Mouse (Mus musculus) liver, embryonic 13.5 days (tissue): ENCODE data around the gene Padi4. TPM values are rescaled to one million over a fixed set of nuclear protein-coding genes. Genes with fewer than 3 reads are reported as not detected.

Source experiments
- ATAC-seq: fragments of 200-750 bp; cut with Nextera tagmentation; 2 replicates; pipeline ENCODE4 v1.8.0; 2017; ENCODE audit warnings: low read depth, mild to moderate bottlenecking, moderate number of reproducible peaks, moderate library complexity
- DNase-seq: peaks from one replicate; pipeline ENCODE4 v3.0.0; 2022
- H3K27ac ChIP-seq: fragments of 300-500 bp; sonication (generic); 2 replicates; pipeline ENCODE4 v1.5.1; 2015; ENCODE audit warnings: moderate library complexity, mild to moderate bottlenecking, inconsistent platforms
- H3K27me3 ChIP-seq: fragments of 300-500 bp; sonication (generic); 2 replicates; pipeline ENCODE4 v1.6.1; 2015; ENCODE audit warnings: mild to moderate bottlenecking, inconsistent platforms
- H3K36me3 ChIP-seq: fragments of 300-500 bp; sonication (generic); 2 replicates; pipeline ENCODE4 v1.6.1; 2015; ENCODE audit warnings: mild to moderate bottlenecking, inconsistent platforms
- H3K4me1 ChIP-seq: fragments of 300-500 bp; sonication (generic); replicated peaks from 2 replicates; pipeline ENCODE4 v1.6.1; 2015; ENCODE audit warnings: inconsistent platforms
- H3K4me2 ChIP-seq: fragments of 300-500 bp; sonication (generic); 2 replicates; pipeline ENCODE4 v1.6.1; 2015; ENCODE audit warnings: inconsistent platforms, mild to moderate bottlenecking, moderate library complexity
- H3K4me3 ChIP-seq: fragments of 300-500 bp; sonication (generic); replicated peaks from 2 replicates; pipeline ENCODE4 v1.5.1; 2015; ENCODE audit warnings: mild to moderate bottlenecking, inconsistent platforms
- H3K9ac ChIP-seq: fragments of 300-500 bp; sonication (generic); 2 replicates; pipeline ENCODE4 v1.6.1; 2015; ENCODE audit warnings: mild to moderate bottlenecking, inconsistent platforms
- H3K9me3 ChIP-seq: fragments of 300-500 bp; sonication (generic); replicated peaks from 2 replicates; pipeline ENCODE4 v1.6.1; 2016; ENCODE audit warnings: inconsistent platforms
- WGBS: fragments of 180-500 bp; shearing (Covaris S2); methylation state at CpG from one replicate; pipeline ENCODE4 v1.1.7; 2015; ENCODE audit not compliant: insufficient replicate concordance; 5-methylcytosine and 5-hydroxymethylcytosine counted together
- polyA plus RNA-seq: library from polyadenylated mRNA; unstranded; fragments of >200 nt; fragmentation: Nextera tagmentation; extraction: Ambion mirVana; gene quantifications from 2 replicates; pipeline ENCODE4 v1.2.1, GENCODE M21; 2015

The Padi4 gene
- polyA plus RNA-seq, 1 experiment from 2014 or later: 0.37 TPM

DNA sequence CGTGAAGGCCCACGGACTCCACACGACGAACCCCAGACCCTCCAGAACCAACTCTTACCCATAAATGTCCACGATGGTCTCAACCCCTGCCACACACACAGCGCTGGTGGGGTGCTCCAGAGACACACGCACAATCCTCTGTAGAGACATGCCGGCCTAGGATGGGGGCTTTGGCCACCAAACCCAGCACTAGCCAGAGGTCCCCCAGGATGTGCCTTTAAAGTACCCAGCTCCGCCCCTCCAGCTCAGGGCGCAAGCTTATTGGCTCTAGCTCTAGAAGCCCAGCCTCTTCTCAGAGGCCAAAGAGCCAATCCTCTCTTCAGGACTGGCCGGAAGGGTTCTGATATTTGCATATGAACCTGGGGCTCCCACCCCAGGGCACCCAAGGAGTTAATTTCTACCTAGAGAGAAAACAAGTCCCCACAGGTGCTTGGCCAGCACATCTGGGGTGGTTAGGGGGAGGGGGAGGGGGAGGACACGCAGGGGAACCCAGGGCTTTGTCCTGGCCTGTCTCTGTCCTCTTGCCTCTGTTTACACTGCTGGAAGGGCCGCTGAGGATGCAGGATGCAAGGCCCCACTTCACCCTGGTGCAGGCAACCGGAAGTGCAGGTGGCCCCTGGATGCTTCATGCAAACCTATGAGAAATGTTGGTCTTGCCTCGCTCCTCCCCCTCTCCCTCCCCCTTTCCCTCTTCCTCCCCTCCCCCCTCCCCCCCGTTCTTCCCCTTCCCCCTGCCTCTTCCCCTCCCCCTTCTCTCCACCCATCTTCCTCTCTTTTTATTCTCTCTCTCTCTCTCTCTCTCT is 36.6 kb upstream of the Padi4 start, which contains the start of gene Padi3:
Gene Padi3 (minus strand): TSS at position 191 of the 803 bp plus-strand sequence.
- ATAC-seq: peak; percentile 49
- Histone ChIP-seq H3K9ac (no peak within 1 kb of the TSS), H3K27me3 (peaks cover 28% of the 10 kb centered on the region), H3K27ac (no peak within 1 kb of the TSS), H3K36me3 (no peaks in the 10 kb centered on the region), H3K4me3 (no peak within 1 kb of the TSS), H3K4me2 (no peak within 1 kb of the TSS), H3K4me1 (peaks cover 69% of the 10 kb centered on the region), H3K9me3 (no peaks in the 10 kb centered on the region)
- WGBS: 57% methylated on average over 16 of the region's 16 CpGs
- DNase-seq: no peak

DNA sequence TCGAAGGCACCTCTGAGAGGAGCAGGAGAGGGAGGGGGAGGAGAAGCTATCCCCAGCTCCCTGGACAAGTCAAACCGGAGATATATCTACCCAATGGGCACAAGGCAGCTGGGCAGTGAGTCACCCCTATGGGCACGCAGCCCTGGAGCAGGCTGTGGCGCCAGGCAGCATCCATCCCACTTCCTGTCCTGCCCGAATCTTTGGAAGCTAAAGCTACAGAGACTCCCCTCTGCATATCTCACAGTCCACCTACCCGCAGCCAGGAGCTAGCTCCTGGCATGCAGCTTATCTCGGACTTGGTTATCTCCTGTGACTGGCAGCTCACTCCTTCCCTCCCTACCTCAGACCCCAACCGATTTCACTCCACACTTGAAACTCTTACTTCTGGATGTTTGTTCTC is 35.1 kb upstream of the Padi4 start:
- peaks cover 53% of the 10 kb centered on the region for H3K4me1 ChIP-seq
- H3K27me3 ChIP-seq: peaks cover 28% of the 10 kb centered on the region
- H3K4me2 ChIP-seq: no peak overlapping the region
- H3K4me3 ChIP-seq: no peak overlapping the region
- H3K9me3 ChIP-seq: no peaks in the 10 kb centered on the region
- H3K36me3 ChIP-seq: no peaks in the 10 kb centered on the region
- 16% methylated on average over 8 of the region's 8 CpGs for WGBS
- no peak overlapping the region for H3K9ac ChIP-seq
- no peak for DNase-seq
- 0 out of 2 replicates have a peak, but pooled peaks have one; percentile 14 for ATAC-seq
- no peak overlapping the region for H3K27ac ChIP-seq

DNA sequence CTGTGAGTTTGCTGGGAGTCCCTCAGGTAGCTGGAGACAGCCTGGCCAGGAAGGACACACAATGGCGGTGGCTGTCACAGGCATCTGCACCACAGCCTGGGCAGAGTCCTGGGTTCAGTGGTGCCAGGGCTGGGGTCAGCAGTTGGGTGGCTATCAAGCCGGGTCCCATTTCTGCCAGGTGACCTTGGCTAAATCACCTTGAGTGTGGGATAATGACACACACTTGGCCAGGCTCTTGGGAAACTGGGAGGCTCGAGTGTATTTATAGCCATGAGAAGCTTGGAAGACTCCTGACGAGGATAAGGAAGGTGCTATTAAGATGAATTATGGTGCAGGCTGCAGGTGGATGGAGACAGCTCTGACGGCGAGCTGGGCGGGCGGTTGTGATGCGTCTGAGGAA is 30.6 kb upstream of the Padi4 start:
- no peaks in the 10 kb centered on the region for H3K9me3 ChIP-seq
- ATAC-seq: no peak
- H3K4me1 ChIP-seq: peaks cover 10% of the 10 kb centered on the region
- no peak overlapping the region for H3K4me2 ChIP-seq
- no peaks in the 10 kb centered on the region for H3K36me3 ChIP-seq
- peaks cover 16% of the 10 kb centered on the region for H3K27me3 ChIP-seq
- no peak for DNase-seq
- no peak overlapping the region for H3K4me3 ChIP-seq
- H3K9ac ChIP-seq: no peak overlapping the region
- H3K27ac ChIP-seq: no peak overlapping the region
- WGBS: 70% methylated on average over 9 of the region's 9 CpGs

DNA sequence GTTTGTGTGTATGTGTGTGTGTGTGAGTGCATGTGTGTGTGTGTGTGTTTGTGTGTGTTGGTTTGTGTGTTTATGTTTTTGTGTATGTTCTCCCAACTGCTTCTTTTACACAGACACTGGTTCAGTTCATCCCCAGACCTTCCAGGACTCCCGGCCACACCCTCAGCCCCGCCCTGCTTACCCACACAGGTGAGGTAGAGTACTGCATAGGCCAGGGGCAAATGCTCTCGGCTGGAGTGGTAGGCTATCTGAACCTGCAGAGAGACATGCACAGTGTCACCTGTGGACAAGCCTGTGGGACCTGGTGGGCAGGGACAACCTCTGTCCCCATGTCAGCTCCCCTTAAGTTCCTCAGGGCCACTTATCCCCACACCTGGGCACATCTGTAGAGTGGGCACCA is 27.3 kb upstream of the Padi4 start:
- no peaks in the 10 kb centered on the region for H3K9me3 ChIP-seq
- H3K9ac ChIP-seq: no peak overlapping the region
- H3K4me3 ChIP-seq: no peak overlapping the region
- no peaks in the 10 kb centered on the region for H3K36me3 ChIP-seq
- no peaks in the 10 kb centered on the region for H3K4me1 ChIP-seq
- H3K27me3 ChIP-seq: peaks cover 15% of the 10 kb centered on the region
- no peak overlapping the region for H3K4me2 ChIP-seq
- no peak for DNase-seq
- 52% methylated on average over 3 of the region's 3 CpGs for WGBS
- no peak for ATAC-seq
- H3K27ac ChIP-seq: no peak overlapping the region

DNA sequence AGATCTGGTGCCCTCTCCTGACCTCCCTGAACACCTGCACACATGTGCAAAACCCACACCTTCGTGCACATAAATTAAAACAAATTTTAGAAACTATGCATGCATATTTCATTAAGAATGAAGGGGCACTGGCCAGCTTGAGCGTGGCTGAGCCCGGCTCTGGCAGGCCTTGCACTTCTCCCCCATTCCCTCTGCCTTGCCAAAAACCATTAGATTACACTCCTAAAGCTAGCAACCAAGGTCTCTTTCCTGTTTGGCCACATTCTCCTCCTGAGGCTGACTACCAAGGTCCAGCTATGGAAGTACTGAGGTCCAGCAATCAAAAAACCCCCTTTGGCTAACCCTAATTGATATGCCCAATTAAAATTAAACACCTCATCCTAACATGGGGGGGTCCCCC is 22.8 kb upstream of the Padi4 start:
- Histone ChIP-seq H3K4me2 (no peak overlapping the region), H3K27me3 (peaks cover 9% of the 10 kb centered on the region; the same call in 1 of the 2 replicates), H3K9me3 (no peaks in the 10 kb centered on the region), H3K4me3 (no peak overlapping the region), H3K36me3 (no peaks in the 10 kb centered on the region), H3K27ac (no peak overlapping the region), H3K4me1 (no peaks in the 10 kb centered on the region), H3K9ac (no peak overlapping the region)
- DNase-seq (no peak), ATAC-seq (no peak)
- 65% methylated on average over 3 of the region's 3 CpGs for WGBS

DNA sequence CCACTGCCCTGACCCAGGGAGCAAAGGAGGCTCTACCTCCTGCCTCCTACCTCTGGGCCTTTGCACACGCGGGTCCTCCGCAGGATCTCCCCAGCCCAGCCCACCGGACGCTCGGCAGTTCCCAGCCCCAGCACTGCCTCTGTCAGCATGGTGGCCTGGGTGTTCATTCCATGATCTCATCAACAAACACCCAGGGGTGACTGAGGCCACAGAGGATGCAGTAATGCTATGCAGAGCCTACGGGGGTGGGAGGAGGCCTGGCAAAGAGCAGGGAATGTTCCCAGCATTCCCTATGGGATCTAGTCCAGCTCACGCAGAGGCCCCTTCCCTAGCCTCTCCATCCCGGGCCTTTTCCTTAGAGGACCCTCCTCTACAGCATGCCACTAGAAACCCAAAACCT is 20.6 kb upstream of the Padi4 start:
- no peak overlapping the region for H3K4me2 ChIP-seq
- H3K27me3 ChIP-seq: peaks cover 9% of the 10 kb centered on the region; the same call in 1 of the 2 replicates
- H3K4me3 ChIP-seq: no peak overlapping the region
- no peaks in the 10 kb centered on the region for H3K4me1 ChIP-seq
- WGBS: 78% methylated on average over 9 of the region's 9 CpGs
- no peak overlapping the region for H3K27ac ChIP-seq
- no peaks in the 10 kb centered on the region for H3K9me3 ChIP-seq
- H3K9ac ChIP-seq: no peak overlapping the region
- no peak for DNase-seq
- no peaks in the 10 kb centered on the region for H3K36me3 ChIP-seq
- ATAC-seq: no peak

DNA sequence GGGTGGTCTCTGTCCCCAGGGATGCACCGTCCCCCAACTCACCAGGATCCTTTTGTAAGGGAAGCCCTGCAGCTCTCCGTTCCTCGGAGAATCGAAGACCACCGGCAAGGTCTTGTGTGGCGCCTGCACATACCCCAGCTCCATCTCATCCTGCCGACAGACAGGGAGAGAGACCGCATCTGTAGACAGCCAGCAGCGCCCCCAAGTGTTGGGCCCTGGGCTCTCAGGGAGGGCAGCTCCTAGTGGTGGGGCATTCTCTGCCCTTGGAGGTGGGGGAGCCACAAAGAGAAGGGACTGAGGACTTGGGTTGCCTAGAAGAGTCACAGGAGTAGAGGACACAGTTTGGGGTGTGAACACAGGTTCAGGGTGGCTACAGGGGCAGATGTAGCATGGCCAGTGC is 19.8 kb upstream of the Padi4 start:
- Histone ChIP-seq H3K9ac (no peak overlapping the region), H3K9me3 (no peaks in the 10 kb centered on the region), H3K4me1 (peaks cover 3% of the 10 kb centered on the region; the same call in 1 of the 2 replicates), H3K4me3 (no peak overlapping the region), H3K27ac (no peak overlapping the region), H3K4me2 (no peak overlapping the region), H3K36me3 (no peaks in the 10 kb centered on the region), H3K27me3 (peaks cover 9% of the 10 kb centered on the region; the same call in 1 of the 2 replicates)
- ATAC-seq: no peak
- no peak for DNase-seq
- WGBS: 60% methylated on average over 9 of the region's 9 CpGs

DNA sequence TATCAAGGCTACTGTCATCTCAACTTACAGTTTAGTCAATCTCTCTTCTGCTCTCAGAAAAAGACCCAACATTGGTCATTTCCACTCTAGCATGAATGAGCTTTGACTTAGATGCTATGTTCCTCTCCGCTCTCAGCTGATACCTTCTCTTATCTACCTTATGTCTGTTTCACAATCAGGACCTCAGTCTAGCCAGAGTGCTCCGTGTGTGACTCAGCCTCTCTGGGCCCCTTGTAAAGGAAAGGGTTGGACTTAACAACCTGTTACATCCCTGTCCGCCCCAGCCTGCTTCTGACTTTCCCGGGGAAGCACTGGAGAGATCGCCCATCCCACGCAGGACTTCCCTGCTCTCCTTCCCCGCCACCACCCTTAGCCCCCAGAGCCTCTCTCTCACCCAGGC is 18.5 kb upstream of the Padi4 start:
- H3K4me2 ChIP-seq: no peak overlapping the region
- H3K4me3 ChIP-seq: no peak overlapping the region
- no peak overlapping the region for H3K9ac ChIP-seq
- H3K27ac ChIP-seq: no peak overlapping the region
- WGBS: 63% methylated on average over 7 of the region's 7 CpGs
- peaks cover 6% of the 10 kb centered on the region; the same call in 1 of the 2 replicates for H3K4me1 ChIP-seq
- H3K9me3 ChIP-seq: no peaks in the 10 kb centered on the region
- H3K36me3 ChIP-seq: no peaks in the 10 kb centered on the region
- H3K27me3 ChIP-seq: 0 out of 2 replicates have a peak, but pooled peaks cover 3% of the 10 kb centered on the region
- no peak for DNase-seq
- ATAC-seq: no peak

DNA sequence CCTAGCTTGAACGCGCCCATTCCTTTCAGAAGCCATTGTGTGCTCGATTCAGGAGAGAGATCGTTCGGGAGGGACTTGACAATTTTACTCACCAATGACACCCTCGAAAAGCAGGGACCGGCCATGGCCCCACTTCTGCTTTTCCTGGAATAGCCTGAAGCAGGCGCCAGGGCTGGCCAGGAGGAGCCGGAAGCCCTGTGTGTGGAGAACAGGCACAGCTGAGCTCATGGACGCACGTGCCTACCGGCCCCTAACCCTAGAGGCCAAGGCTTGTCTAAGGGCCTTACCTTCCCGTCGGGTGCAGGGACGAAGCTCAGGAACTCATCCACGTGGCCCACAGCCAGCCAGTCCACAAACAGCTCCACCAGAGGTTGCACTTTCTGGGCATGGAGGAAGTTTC is 17.0 kb upstream of the Padi4 start:
- Histone ChIP-seq H3K4me2 (no peak overlapping the region), H3K9me3 (no peaks in the 10 kb centered on the region), H3K4me3 (no peak overlapping the region), H3K36me3 (no peaks in the 10 kb centered on the region), H3K27ac (no peak overlapping the region), H3K27me3 (no peaks in the 10 kb centered on the region), H3K9ac (no peak overlapping the region), H3K4me1 (peaks cover 6% of the 10 kb centered on the region; the same call in 1 of the 2 replicates)
- WGBS: 67% methylated on average over 16 of the region's 16 CpGs
- DNase-seq (no peak), ATAC-seq (no peak)

DNA sequence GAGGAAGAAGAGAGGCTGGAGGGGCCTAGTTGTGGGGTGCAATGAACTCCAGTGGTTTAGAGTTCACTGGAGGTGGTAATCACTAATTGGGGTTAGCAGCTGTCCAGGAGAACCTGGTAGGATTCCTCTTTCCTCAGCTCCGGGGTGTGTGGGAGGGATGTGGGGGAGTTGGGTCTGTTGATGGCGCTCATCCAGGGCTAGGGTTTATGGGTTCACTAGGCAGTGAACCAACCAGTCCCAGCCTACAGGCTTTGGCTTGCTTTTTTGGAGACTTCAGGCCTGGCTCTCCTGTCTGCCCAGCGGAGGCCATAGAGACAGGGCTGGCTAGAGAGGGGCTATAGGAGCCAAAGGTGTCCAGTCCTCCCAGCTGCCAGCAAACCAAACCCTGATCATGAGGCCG is 15.9 kb upstream of the Padi4 start:
- peaks cover 6% of the 10 kb centered on the region; the same call in 1 of the 2 replicates for H3K4me1 ChIP-seq
- H3K9ac ChIP-seq: no peak overlapping the region
- DNase-seq: no peak
- no peak overlapping the region for H3K4me2 ChIP-seq
- H3K9me3 ChIP-seq: no peaks in the 10 kb centered on the region
- ATAC-seq: no peak
- no peaks in the 10 kb centered on the region for H3K36me3 ChIP-seq
- no peak overlapping the region for H3K4me3 ChIP-seq
- WGBS: 71% methylated on average over 4 of the region's 4 CpGs
- H3K27me3 ChIP-seq: no peaks in the 10 kb centered on the region
- no peak overlapping the region for H3K27ac ChIP-seq

DNA sequence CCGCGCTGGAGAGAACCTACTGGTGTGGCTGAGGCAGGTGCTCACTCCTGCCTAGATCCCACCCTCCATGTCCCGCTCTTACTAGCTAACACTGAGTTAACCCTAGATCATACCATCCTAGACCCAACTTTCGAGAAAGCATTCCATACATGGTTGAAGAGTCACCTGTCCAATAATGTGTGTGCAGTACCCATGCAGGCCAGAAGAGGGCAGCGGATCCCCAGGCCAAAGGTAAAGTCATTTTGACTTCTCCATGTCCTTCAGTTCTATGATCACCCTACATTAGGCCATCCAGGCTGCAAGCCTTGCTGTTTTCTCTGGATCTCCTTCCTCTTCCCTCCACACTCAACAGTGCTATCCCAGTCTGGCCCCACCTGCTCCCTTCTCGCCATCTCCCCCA is 14.9 kb upstream of the Padi4 start:
- 48% methylated on average over 6 of the region's 6 CpGs for WGBS
- Histone ChIP-seq H3K4me3 (no peak overlapping the region), H3K27ac (no peak overlapping the region), H3K4me1 (peaks cover 6% of the 10 kb centered on the region; the same call in 1 of the 2 replicates), H3K27me3 (no peaks in the 10 kb centered on the region), H3K9me3 (no peaks in the 10 kb centered on the region), H3K36me3 (no peaks in the 10 kb centered on the region), H3K4me2 (no peak overlapping the region), H3K9ac (no peak overlapping the region)
- peak; percentile 63 for DNase-seq
- no peak for ATAC-seq

DNA sequence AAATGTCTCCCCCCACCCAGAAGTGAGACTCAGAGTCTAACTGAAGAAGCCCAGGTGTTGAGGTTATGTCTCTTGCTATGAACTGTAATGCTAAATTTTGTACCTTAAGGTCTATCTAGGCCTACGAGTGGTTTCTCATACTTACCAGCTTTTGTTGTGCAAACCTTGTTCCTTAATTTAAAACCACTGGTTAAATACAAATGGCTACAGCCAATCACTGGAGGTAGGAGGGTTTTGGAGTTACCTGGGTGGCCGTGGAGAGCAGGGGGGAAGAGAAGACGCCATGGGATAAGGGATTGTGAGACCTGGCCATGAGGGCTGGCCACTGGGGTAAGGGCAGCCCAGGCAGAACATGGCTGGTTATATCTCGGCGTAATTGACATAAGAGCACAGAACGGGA is 14.2 kb upstream of the Padi4 start:
- 56% methylated on average over 6 of the region's 6 CpGs for WGBS
- H3K4me3 ChIP-seq: no peak overlapping the region
- no peaks in the 10 kb centered on the region for H3K9me3 ChIP-seq
- no peak overlapping the region for H3K9ac ChIP-seq
- ATAC-seq (no peak), DNase-seq (no peak)
- no peak overlapping the region for H3K27ac ChIP-seq
- H3K4me2 ChIP-seq: no peak overlapping the region
- peaks cover 6% of the 10 kb centered on the region; the same call in 1 of the 2 replicates for H3K4me1 ChIP-seq
- no peaks in the 10 kb centered on the region for H3K36me3 ChIP-seq
- H3K27me3 ChIP-seq: no peaks in the 10 kb centered on the region
